Mouse (Mus musculus): ENCODE measurements around the gene 4930556J24Rik.
"Not testable (repeated sequence)": the region's sequence is repeated elsewhere in the genome, so short reads cannot be mapped to it uniquely, and the experiment has no call there.

DNA sequence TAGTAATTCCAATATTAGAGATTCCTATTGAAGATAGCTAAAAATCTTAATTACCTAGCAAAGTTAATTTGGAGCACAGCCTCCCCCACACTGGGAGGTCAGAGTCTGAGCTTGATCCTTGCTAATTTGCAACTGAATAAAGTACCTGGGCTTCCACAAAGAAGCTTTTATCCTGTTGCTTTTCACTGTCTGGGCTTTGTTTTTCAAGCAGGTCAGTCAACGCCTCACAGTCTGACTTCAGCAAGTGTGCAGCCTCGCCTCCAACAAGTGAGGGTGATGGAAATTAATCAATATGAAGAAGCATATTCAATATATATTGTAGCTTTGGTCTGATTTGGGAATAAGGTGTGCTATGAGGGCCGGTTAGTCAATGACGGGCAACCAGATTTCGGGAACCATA, 21.7 kb downstream of the 4930556J24Rik start:
- TF ChIP-seq CTCF (IDR thresholded peaks at IDR 0.05; ENCODE audit: borderline replicate concordance, control insufficient read depth, extremely low read depth, insufficient read depth, low read length, poor library complexity); POLR2A (IDR thresholded peaks at IDR 0.05; ENCODE audit: control insufficient read depth, extremely low read depth, insufficient read depth, low read length, poor library complexity): not testable (repeated sequence)

Measured in thymus, adult 2 months (tissue).